Mouse (Mus musculus) ES-E14 (cell line): ENCODE measurements around the gene Asphd2.

Experiments
- CHD2 ChIP-seq: IDR thresholded peaks from 2 replicates; pipeline ENCODE4 v1.6.1; 2014; ENCODE audit warnings: mild to moderate bottlenecking, low read depth, low read length, inconsistent platforms
- MAFK ChIP-seq: IDR thresholded peaks from 2 replicates; pipeline ENCODE4 v1.6.1; 2014; ENCODE audit warnings: mild to moderate bottlenecking, low read depth, low read length, inconsistent platforms; ENCODE audit not compliant: insufficient read depth

DNA sequence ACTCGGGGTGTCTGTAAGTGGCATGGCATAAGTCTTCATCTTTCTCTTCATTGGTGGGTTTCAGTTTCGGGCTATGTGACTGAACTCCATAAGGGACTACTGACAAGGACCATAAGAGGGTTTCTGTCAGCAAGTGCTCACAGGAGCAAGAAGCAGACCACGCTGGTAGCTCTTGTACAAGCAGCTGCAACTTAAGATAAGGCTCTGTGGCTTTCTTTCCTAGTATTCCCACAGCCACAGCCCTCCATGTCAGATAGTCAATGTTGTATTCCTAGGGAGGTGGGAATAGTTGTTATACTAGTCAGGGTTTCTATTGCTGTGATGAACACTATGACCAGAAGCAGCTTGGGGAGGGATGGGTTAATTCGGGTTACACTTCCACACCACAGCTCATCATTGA, 35.1 kb downstream of the Asphd2 start:
- TF ChIP-seq CHD2 (no peak), MAFK (no peak)
